Mouse (Mus musculus): ENCODE measurements around the gene Sys1. TPM values are rescaled to one million over a fixed set of nuclear protein-coding genes. Genes with fewer than 3 reads are reported as not detected.
A peak's percentile ranks its signal among the peaks of the same experiment; 100 is the strongest.

Gene Sys1
- 23.1 and 23.6 TPM in 2 replicates for polyA plus RNA-seq (2011; ENCODE audit: insufficient read length, low read depth, missing spikeins)

DNA sequence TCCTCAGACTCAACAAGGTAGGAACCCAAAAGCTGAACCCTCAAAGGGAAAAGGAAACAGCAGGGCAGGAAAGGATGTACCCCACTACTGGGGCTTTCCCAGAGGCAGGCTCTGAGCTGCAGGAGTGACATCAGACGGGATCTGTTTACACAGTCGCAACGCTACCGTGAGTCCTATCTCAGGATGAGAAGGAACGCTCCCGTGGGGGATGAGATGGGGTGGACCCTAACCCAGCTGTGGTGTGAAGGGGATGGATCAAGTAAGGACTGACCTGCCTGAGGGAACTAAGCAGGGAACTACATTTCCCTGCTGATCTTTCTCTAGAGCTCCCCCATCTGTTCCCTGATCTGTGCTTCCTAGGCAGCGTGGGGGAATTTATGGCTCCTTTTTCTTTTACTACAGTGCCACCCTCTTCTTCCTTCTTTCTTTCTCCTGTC is at the start of gene Sys1:
Gene Sys1, plus strand, starts transcription at position 101 of the 437 bp plus-strand sequence.
- TF ChIP-seq POLR2A (IDR thresholded peaks at IDR 0.05; ENCODE audit: low read depth, low read length): no peak
- TF ChIP-seq CTCF (IDR thresholded peaks at IDR 0.05; ENCODE audit: borderline replicate concordance, insufficient read depth, low read length): no peak
- peaks cover 15% of the 10 kb centered on the region for H3K4me1 ChIP-seq (ENCODE audit: control insufficient read depth, insufficient read depth, low read length)
- H3K27ac ChIP-seq (ENCODE audit: insufficient read depth, low read length): peak within 1 kb of the TSS; percentile 98
- no peak within 1 kb of the TSS for H3K4me3 ChIP-seq (ENCODE audit: insufficient read depth, low read length)

DNA sequence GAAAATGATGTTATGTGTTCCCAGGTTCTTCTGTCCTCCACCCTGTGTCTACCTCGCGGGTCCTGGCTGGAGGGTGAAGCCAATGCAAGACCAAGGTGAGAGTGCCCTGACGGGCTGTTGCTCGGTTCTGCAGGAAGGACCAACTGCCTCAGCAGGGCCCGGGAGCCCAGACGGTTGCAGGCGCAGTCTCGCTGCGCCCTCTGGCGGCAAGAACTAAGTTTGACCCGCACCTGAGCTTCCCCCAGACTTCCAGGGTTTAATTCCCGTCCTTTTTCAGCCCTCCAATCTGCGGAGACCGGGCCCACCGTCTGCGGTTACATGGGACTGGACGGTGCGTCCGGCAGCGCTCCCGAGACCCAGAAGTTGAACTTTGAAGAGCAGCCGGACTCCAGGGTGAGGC is 49.1 kb upstream of the Sys1 start:
- Histone ChIP-seq H3K27ac (ENCODE audit: insufficient read depth, low read length) (no peak overlapping the region), H3K4me1 (ENCODE audit: control insufficient read depth, insufficient read depth, low read length) (0 out of 2 replicates have a peak, but pooled peaks cover 2% of the 10 kb centered on the region), H3K4me3 (ENCODE audit: insufficient read depth, low read length) (no peak overlapping the region)
- TF ChIP-seq CTCF (IDR thresholded peaks at IDR 0.05; ENCODE audit: borderline replicate concordance, insufficient read depth, low read length) (peak; percentile 83), POLR2A (IDR thresholded peaks at IDR 0.05; ENCODE audit: low read depth, low read length) (no peak)

DNA sequence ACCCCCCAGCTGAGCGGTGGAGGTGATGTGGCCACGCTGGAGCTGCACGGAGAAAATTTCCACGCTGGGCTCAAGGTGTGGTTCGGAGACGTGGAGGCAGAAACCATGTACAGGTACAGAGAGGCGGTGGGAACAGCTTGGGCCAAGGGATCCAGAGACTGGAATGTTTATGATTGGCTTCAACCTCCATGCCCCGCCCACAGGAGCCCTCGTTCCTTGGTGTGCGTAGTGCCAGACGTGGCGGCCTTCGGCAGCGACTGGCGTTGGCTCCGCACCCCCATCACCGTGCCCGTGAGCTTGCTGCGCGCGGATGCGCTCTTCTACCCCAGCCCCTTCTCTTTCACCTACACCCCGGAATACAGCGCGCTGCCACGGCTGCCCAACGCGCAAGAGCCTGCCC is 42.6 kb upstream of the Sys1 start:
- TF ChIP-seq POLR2A (IDR thresholded peaks at IDR 0.05; ENCODE audit: low read depth, low read length) (no peak), CTCF (IDR thresholded peaks at IDR 0.05; ENCODE audit: borderline replicate concordance, insufficient read depth, low read length) (no peak)
- Histone ChIP-seq H3K27ac (ENCODE audit: insufficient read depth, low read length) (no peak overlapping the region), H3K4me1 (ENCODE audit: control insufficient read depth, insufficient read depth, low read length) (no peaks in the 10 kb centered on the region), H3K4me3 (ENCODE audit: insufficient read depth, low read length) (no peak overlapping the region)

DNA sequence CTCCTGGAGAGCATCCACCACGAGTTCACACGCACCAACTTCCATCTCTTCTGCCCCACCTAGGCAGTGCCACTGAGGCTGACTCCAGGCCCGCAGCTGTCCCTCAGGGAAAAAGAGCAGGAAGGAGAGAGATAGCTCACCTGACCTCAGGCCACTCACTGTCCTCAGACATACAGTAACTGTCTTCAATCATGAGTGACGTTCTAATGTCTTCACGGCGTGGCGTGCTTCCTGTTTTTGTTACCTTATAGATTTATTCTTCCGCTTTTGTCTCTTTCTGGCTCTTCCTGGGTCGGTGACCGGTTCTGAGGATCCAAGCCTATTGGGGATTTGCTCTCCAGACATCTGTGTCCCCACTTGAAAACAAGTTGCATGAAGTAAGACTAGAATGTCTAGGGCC is 42.2 kb upstream of the Sys1 start:
- H3K4me3 ChIP-seq (ENCODE audit: insufficient read depth, low read length): no peak overlapping the region
- H3K4me1 ChIP-seq (ENCODE audit: control insufficient read depth, insufficient read depth, low read length): no peaks in the 10 kb centered on the region
- no peak for TF ChIP-seq CTCF (IDR thresholded peaks at IDR 0.05; ENCODE audit: borderline replicate concordance, insufficient read depth, low read length)
- H3K27ac ChIP-seq (ENCODE audit: insufficient read depth, low read length): no peak overlapping the region

GRCm38 (mm10) chr2:164417198-164417597 is 39.6 kb upstream of the Sys1 start:
- TF ChIP-seq CTCF (IDR thresholded peaks at IDR 0.05; ENCODE audit: borderline replicate concordance, insufficient read depth, low read length) (no peak), POLR2A (IDR thresholded peaks at IDR 0.05; ENCODE audit: low read depth, low read length) (no peak)
- Histone ChIP-seq H3K4me1 (ENCODE audit: control insufficient read depth, insufficient read depth, low read length) (no peaks in the 10 kb centered on the region), H3K27ac (ENCODE audit: insufficient read depth, low read length) (no peak overlapping the region), H3K4me3 (ENCODE audit: insufficient read depth, low read length) (no peak overlapping the region)

DNA sequence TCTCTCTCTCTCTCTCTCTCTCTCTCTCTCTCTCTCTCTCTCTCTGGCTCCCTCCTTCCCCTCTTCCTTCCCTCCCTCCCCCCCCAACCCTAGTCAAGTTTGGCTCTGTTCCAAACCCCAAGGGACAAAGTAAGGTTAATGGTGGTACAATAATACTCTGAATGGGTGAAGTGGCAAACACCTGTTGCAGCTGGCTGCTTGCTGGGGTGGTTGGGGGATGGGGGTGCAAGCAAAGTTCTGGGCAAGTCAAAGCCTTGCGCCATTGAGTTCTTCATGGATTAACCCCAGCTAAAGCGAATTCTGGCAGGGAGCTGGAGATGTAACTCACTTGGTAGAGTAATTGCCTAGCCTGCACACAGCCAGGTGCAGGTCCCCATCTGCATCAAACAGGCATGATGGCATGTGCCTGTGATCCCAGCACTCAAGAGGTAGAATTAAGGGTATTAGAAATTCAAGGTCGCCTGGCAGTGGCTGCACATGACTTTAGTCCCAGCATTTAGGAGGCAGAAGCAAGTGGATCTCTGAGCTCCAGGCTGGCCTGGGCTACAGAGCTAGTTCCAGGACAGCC is 38.4 kb upstream of the Sys1 start:
- H3K27ac ChIP-seq (ENCODE audit: insufficient read depth, low read length): no peak overlapping the region
- TF ChIP-seq POLR2A (IDR thresholded peaks at IDR 0.05; ENCODE audit: low read depth, low read length) (no peak), CTCF (IDR thresholded peaks at IDR 0.05; ENCODE audit: borderline replicate concordance, insufficient read depth, low read length) (no peak)
- no peak overlapping the region for H3K4me3 ChIP-seq (ENCODE audit: insufficient read depth, low read length)
- H3K4me1 ChIP-seq (ENCODE audit: control insufficient read depth, insufficient read depth, low read length): no peaks in the 10 kb centered on the region

GRCm38 (mm10) chr2:164419489-164419888 is 37.3 kb upstream of the Sys1 start:
- no peaks in the 10 kb centered on the region for H3K4me1 ChIP-seq (ENCODE audit: control insufficient read depth, insufficient read depth, low read length)
- TF ChIP-seq POLR2A (IDR thresholded peaks at IDR 0.05; ENCODE audit: low read depth, low read length) (no peak), CTCF (IDR thresholded peaks at IDR 0.05; ENCODE audit: borderline replicate concordance, insufficient read depth, low read length) (no peak)
- no peak overlapping the region for H3K27ac ChIP-seq (ENCODE audit: insufficient read depth, low read length)
- no peak overlapping the region for H3K4me3 ChIP-seq (ENCODE audit: insufficient read depth, low read length)

GRCm38 (mm10) chr2:164421306-164421705 is 35.5 kb upstream of the Sys1 start:
- H3K27ac ChIP-seq (ENCODE audit: insufficient read depth, low read length): no peak overlapping the region
- no peaks in the 10 kb centered on the region for H3K4me1 ChIP-seq (ENCODE audit: control insufficient read depth, insufficient read depth, low read length)
- no peak overlapping the region for H3K4me3 ChIP-seq (ENCODE audit: insufficient read depth, low read length)
- TF ChIP-seq CTCF (IDR thresholded peaks at IDR 0.05; ENCODE audit: borderline replicate concordance, insufficient read depth, low read length) (no peak), POLR2A (IDR thresholded peaks at IDR 0.05; ENCODE audit: low read depth, low read length) (no peak)

- Histone ChIP-seq H3K27ac (ENCODE audit: insufficient read depth, low read length) (no peak overlapping the region), H3K4me1 (ENCODE audit: control insufficient read depth, insufficient read depth, low read length) (no peaks in the 10 kb centered on the region), H3K4me3 (ENCODE audit: insufficient read depth, low read length) (no peak overlapping the region)
- TF ChIP-seq CTCF (IDR thresholded peaks at IDR 0.05; ENCODE audit: borderline replicate concordance, insufficient read depth, low read length) (no peak), POLR2A (IDR thresholded peaks at IDR 0.05; ENCODE audit: low read depth, low read length) (no peak)
These were observed 34.8 kb upstream of the Sys1 start for GRCm38 (mm10) chr2:164421979-164422378.

- H3K27ac ChIP-seq (ENCODE audit: insufficient read depth, low read length): no peak overlapping the region
- no peak for TF ChIP-seq POLR2A (IDR thresholded peaks at IDR 0.05; ENCODE audit: low read depth, low read length)
- TF ChIP-seq CTCF (IDR thresholded peaks at IDR 0.05; ENCODE audit: borderline replicate concordance, insufficient read depth, low read length): no peak
- H3K4me1 ChIP-seq (ENCODE audit: control insufficient read depth, insufficient read depth, low read length): no peaks in the 10 kb centered on the region
- H3K4me3 ChIP-seq (ENCODE audit: insufficient read depth, low read length): no peak overlapping the region
These were observed 33.9 kb upstream of the Sys1 start for GRCm38 (mm10) chr2:164422675-164423393.
